Mouse (Mus musculus): ENCODE results near the gene Dlat. TPM values are rescaled to one million over a fixed set of nuclear protein-coding genes. Genes with fewer than 3 reads are reported as not detected.
A peak's percentile ranks its signal among the peaks of the same experiment; 100 is the strongest.

The Dlat gene
- polyA plus RNA-seq, 1 experiment from 2014 or later = 161 TPM

DNA sequence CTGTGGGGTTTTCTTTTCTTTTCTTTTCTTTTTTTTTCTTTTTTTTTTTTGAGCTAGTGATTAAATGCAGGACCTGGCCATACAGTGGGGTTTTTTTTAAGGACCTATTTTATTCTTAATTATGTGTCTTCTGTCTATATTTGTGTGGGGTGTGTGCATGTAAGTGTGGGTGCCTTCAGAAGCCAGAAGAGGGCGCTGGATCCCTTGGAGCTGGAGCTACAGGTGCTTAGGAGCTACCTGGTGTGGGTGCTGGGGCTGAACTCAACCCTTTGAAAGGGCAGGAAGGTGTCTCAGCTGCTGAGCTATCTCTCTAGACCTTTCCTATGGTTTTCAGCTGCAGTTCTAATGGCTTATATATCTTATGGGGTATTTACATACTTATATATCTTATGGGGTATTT, 15.2 kb upstream of the Dlat start:
- no peak for ATAC-seq (ENCODE audit: insufficient number of reproducible peaks, insufficient read depth, low FRiP score, low read depth)
- Histone ChIP-seq H3K27ac (replicated peaks in 1 of 2; ENCODE audit: control insufficient read depth in 1 of 2, insufficient read depth in 1 of 2, low read depth in 2 of 2, low read length in 2 of 2) (no peak overlapping the region), H3K4me1 (ENCODE audit: control insufficient read depth in 2 of 2, insufficient read depth in 2 of 2, low read length in 2 of 2) (no peaks in the 10 kb centered on the region), H3K9ac (ENCODE audit: low read length) (no peak overlapping the region), H3K36me3 (ENCODE audit: control insufficient read depth, insufficient read depth, low read length) (peaks cover 12% of the 10 kb centered on the region), H3K27me3 (ENCODE audit: control insufficient read depth, insufficient read depth, low read length) (no peaks in the 10 kb centered on the region), H3K4me3 (ENCODE audit: control insufficient read depth in 1 of 2, insufficient read depth in 1 of 2, low read depth in 1 of 2, low read length in 2 of 2) (no peak overlapping the region), H3K9me3 (ENCODE audit: control insufficient read depth, low read length) (no peaks in the 10 kb centered on the region), H3K4me2 (ENCODE audit: low read length) (no peak overlapping the region)
- WGBS = 21% methylated on average over 1 of the region's 1 CpGs

- no peak overlapping the region for H3K27ac ChIP-seq (replicated peaks in 1 of 2; ENCODE audit: control insufficient read depth in 1 of 2, insufficient read depth in 1 of 2, low read depth in 2 of 2, low read length in 2 of 2)
- no peaks in the 10 kb centered on the region for H3K9me3 ChIP-seq (ENCODE audit: control insufficient read depth, low read length)
- no peak for ATAC-seq (ENCODE audit: insufficient number of reproducible peaks, insufficient read depth, low FRiP score, low read depth)
- peaks cover 20% of the 10 kb centered on the region; the same call in 1 of the 2 replicates for H3K36me3 ChIP-seq (ENCODE audit: control insufficient read depth, insufficient read depth, low read length)
- H3K27me3 ChIP-seq (ENCODE audit: control insufficient read depth, insufficient read depth, low read length) = no peaks in the 10 kb centered on the region
- 0 out of 4 replicates have a peak, but pooled peaks cover 0 to 5% of the 10 kb centered on the region in 2 experiments for H3K4me1 ChIP-seq (ENCODE audit: control insufficient read depth in 2 of 2, insufficient read depth in 2 of 2, low read length in 2 of 2)
- H3K4me2 ChIP-seq (ENCODE audit: low read length) = no peak overlapping the region
- no peak overlapping the region for H3K4me3 ChIP-seq (ENCODE audit: control insufficient read depth in 1 of 2, insufficient read depth in 1 of 2, low read depth in 1 of 2, low read length in 2 of 2)
- WGBS = 32% methylated on average over 5 of the region's 5 CpGs
- H3K9ac ChIP-seq (ENCODE audit: low read length) = no peak overlapping the region
Measured at GRCm38 (mm10) chr9:50670690-50671089, 11.1 kb upstream of the Dlat start.

- Histone ChIP-seq H3K4me3 (ENCODE audit: control insufficient read depth in 1 of 2, insufficient read depth in 1 of 2, low read depth in 1 of 2, low read length in 2 of 2) (no peak overlapping the region), H3K36me3 (ENCODE audit: control insufficient read depth, insufficient read depth, low read length) (peaks cover 28% of the 10 kb centered on the region; the same call in 1 of the 2 replicates), H3K27ac (replicated peaks in 1 of 2; ENCODE audit: control insufficient read depth in 1 of 2, insufficient read depth in 1 of 2, low read depth in 2 of 2, low read length in 2 of 2) (peak overlapping the region; percentile 14 to 32; a peak in 1 of 4 replicates), H3K9me3 (ENCODE audit: control insufficient read depth, low read length) (no peaks in the 10 kb centered on the region), H3K4me1 (ENCODE audit: control insufficient read depth in 2 of 2, insufficient read depth in 2 of 2, low read length in 2 of 2) (0 out of 4 replicates have a peak, but pooled peaks cover 0 to 8% of the 10 kb centered on the region in 2 experiments), H3K9ac (ENCODE audit: low read length) (no peak overlapping the region), H3K27me3 (ENCODE audit: control insufficient read depth, insufficient read depth, low read length) (no peaks in the 10 kb centered on the region), H3K4me2 (ENCODE audit: low read length) (no peak overlapping the region)
- 49% methylated on average over 8 of the region's 8 CpGs for WGBS
- ATAC-seq (ENCODE audit: insufficient number of reproducible peaks, insufficient read depth, low FRiP score, low read depth) = peak; percentile 64; the same call in 1 of the 2 replicates
Measured at GRCm38 (mm10) chr9:50667579-50668498, 8.3 kb upstream of the Dlat start.

- H3K27me3 ChIP-seq (ENCODE audit: control insufficient read depth, insufficient read depth, low read length) = no peaks in the 10 kb centered on the region
- 62% methylated on average over 6 of the region's 6 CpGs for WGBS
- peaks cover 28% of the 10 kb centered on the region; the same call in 1 of the 2 replicates for H3K36me3 ChIP-seq (ENCODE audit: control insufficient read depth, insufficient read depth, low read length)
- H3K4me2 ChIP-seq (ENCODE audit: low read length) = no peak overlapping the region
- no peaks in the 10 kb centered on the region for H3K9me3 ChIP-seq (ENCODE audit: control insufficient read depth, low read length)
- H3K4me3 ChIP-seq (ENCODE audit: control insufficient read depth in 1 of 2, insufficient read depth in 1 of 2, low read depth in 1 of 2, low read length in 2 of 2) = no peak overlapping the region
- no peak for ATAC-seq (ENCODE audit: insufficient number of reproducible peaks, insufficient read depth, low FRiP score, low read depth)
- no peak overlapping the region for H3K27ac ChIP-seq (replicated peaks in 1 of 2; ENCODE audit: control insufficient read depth in 1 of 2, insufficient read depth in 1 of 2, low read depth in 2 of 2, low read length in 2 of 2)
- 0 out of 4 replicates have a peak, but pooled peaks cover 0 to 8% of the 10 kb centered on the region in 2 experiments for H3K4me1 ChIP-seq (ENCODE audit: control insufficient read depth in 2 of 2, insufficient read depth in 2 of 2, low read length in 2 of 2)
- no peak overlapping the region for H3K9ac ChIP-seq (ENCODE audit: low read length)
Measured at GRCm38 (mm10) chr9:50666442-50666841, 6.9 kb upstream of the Dlat start.

DNA sequence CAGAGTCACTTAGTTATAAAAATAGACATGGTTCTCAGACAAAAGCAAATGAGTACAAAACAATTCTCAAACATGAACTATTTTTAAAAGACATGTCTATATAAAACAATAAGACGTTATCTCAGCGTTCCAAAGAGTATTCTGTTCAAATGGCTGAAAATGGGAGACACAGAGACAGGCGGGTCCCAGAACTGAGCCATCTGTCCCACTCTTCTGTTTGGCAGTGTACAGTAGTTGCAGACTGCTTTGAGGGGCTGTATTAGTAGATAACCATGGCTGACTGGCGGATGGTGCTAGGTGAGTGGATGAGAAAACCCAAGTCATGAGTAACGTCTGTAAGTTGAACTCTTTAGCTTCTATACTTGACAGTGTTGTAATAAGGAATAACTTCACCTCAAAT, 5.2 kb upstream of the Dlat start:
- H3K27me3 ChIP-seq (ENCODE audit: control insufficient read depth, insufficient read depth, low read length) = no peaks in the 10 kb centered on the region
- WGBS = 73% methylated on average over 5 of the region's 5 CpGs
- no peak overlapping the region for H3K9ac ChIP-seq (ENCODE audit: low read length)
- ATAC-seq (ENCODE audit: insufficient number of reproducible peaks, insufficient read depth, low FRiP score, low read depth) = no peak
- H3K4me2 ChIP-seq (ENCODE audit: low read length) = no peak overlapping the region
- H3K4me1 ChIP-seq (ENCODE audit: control insufficient read depth in 2 of 2, insufficient read depth in 2 of 2, low read length in 2 of 2) = peaks cover 3 to 11% of the 10 kb centered on the region in 2 experiments; a peak in 3 of 4 replicates
- H3K27ac ChIP-seq (replicated peaks in 1 of 2; ENCODE audit: control insufficient read depth in 1 of 2, insufficient read depth in 1 of 2, low read depth in 2 of 2, low read length in 2 of 2) = no peak overlapping the region
- H3K4me3 ChIP-seq (ENCODE audit: control insufficient read depth in 1 of 2, insufficient read depth in 1 of 2, low read depth in 1 of 2, low read length in 2 of 2) = no peak overlapping the region
- peaks cover 28% of the 10 kb centered on the region; the same call in 1 of the 2 replicates for H3K36me3 ChIP-seq (ENCODE audit: control insufficient read depth, insufficient read depth, low read length)
- H3K9me3 ChIP-seq (ENCODE audit: control insufficient read depth, low read length) = no peaks in the 10 kb centered on the region

DNA sequence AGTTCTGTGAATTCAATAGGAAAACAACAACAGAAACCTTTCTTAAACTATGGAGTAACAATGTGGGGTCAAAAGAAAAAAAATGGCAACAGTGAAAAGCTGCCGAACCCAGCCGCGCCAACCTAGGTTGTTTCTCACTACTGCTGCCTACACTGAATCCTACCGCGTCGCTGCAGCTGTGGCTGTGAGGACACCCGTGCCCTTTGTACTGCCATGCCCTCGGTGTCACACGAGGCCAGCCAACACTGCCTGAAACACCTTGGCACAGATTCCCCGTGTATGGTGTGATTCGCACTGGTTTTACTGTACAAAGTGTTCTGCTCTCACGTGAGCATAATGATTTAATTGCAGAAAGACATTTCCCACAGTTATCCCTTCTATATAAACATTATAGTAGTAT, 851 bp upstream of the Dlat start:
- Histone ChIP-seq H3K36me3 (ENCODE audit: control insufficient read depth, insufficient read depth, low read length) (peaks cover 31% of the 10 kb centered on the region), H3K27me3 (ENCODE audit: control insufficient read depth, insufficient read depth, low read length) (no peaks in the 10 kb centered on the region), H3K4me3 (ENCODE audit: control insufficient read depth in 1 of 2, insufficient read depth in 1 of 2, low read depth in 1 of 2, low read length in 2 of 2) (peak overlapping the region; percentile 64 to 78), H3K4me2 (ENCODE audit: low read length) (peak overlapping the region; percentile 67), H3K4me1 (ENCODE audit: control insufficient read depth in 2 of 2, insufficient read depth in 2 of 2, low read length in 2 of 2) (peaks cover 3 to 6% of the 10 kb centered on the region in 2 experiments; a peak in 3 of 4 replicates), H3K9ac (ENCODE audit: low read length) (peak overlapping the region; percentile 94), H3K9me3 (ENCODE audit: control insufficient read depth, low read length) (no peaks in the 10 kb centered on the region), H3K27ac (replicated peaks in 1 of 2; ENCODE audit: control insufficient read depth in 1 of 2, insufficient read depth in 1 of 2, low read depth in 2 of 2, low read length in 2 of 2) (peak overlapping the region; percentile 37 to 91; a peak in 3 of 4 replicates)
- ATAC-seq (ENCODE audit: insufficient number of reproducible peaks, insufficient read depth, low FRiP score, low read depth) = no peak
- 15% methylated on average over 12 of the region's 12 CpGs for WGBS

GRCm38 (mm10) chr9:50658941-50659388, 615 bp downstream of the Dlat start:
- peak overlapping the region; percentile 73 to 91 for H3K27ac ChIP-seq (replicated peaks in 1 of 2; ENCODE audit: control insufficient read depth in 1 of 2, insufficient read depth in 1 of 2, low read depth in 2 of 2, low read length in 2 of 2)
- H3K4me1 ChIP-seq (ENCODE audit: control insufficient read depth in 2 of 2, insufficient read depth in 2 of 2, low read length in 2 of 2) = peaks cover 3% of the 10 kb centered on the region in 2 experiments; a peak in 3 of 4 replicates
- no peaks in the 10 kb centered on the region for H3K9me3 ChIP-seq (ENCODE audit: control insufficient read depth, low read length)
- under 1% methylated on average over 28 of the region's 28 CpGs for WGBS
- no peaks in the 10 kb centered on the region for H3K27me3 ChIP-seq (ENCODE audit: control insufficient read depth, insufficient read depth, low read length)
- H3K4me2 ChIP-seq (ENCODE audit: low read length) = peak overlapping the region; percentile 67
- peak overlapping the region; percentile 94 for H3K9ac ChIP-seq (ENCODE audit: low read length)
- peaks cover 38% of the 10 kb centered on the region for H3K36me3 ChIP-seq (ENCODE audit: control insufficient read depth, insufficient read depth, low read length)
- peak overlapping the region; percentile 64 to 78 for H3K4me3 ChIP-seq (ENCODE audit: control insufficient read depth in 1 of 2, insufficient read depth in 1 of 2, low read depth in 1 of 2, low read length in 2 of 2)
- ATAC-seq (ENCODE audit: insufficient number of reproducible peaks, insufficient read depth, low FRiP score, low read depth) = peak; percentile 64
